In the genomic region with DNA sequence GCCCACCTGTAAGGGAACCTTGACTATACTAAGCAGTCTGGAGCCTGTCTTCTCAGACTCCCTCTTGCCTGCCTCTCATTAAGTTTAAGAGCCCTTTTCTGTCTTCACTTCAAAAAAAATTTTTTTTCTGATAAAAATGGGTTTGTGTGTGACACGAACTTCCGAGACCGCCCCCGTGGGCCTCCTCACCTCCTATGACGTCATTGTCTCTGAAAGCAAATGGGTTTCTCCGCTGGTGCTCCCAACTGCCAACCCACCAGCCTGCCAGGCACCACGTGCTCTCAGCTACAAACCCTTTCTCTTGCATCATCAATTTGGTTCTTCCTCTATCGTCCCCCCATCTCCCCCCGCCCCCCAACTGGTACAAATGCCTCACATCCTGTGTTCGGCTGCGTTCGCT, we compare ENCODE assay signal across 24 mouse cellular contexts.
DNase-seq lines count a peak whose midpoint lies in the region; ATAC-seq and TF ChIP-seq lines count a peak whose summit lies in the region.
"Had no signal": no experiment of that assay in that cellular context is flagged by ENCODE, and none has a peak within 500 bp of the region (broad histone marks: within the 10 kb centered on the region; RNA-seq: fewer than 3 reads in every experiment).

No protein-coding gene starts in this region.

- H3K27ac ChIP-seq in hindbrain, postnatal 0 days: no peak overlapping the region
- H3K27ac ChIP-seq in hindbrain, embryonic 12.5 days: no peak overlapping the region
- H3K27ac ChIP-seq: forebrain, embryonic 13.5 days; heart, embryonic 10.5 days; heart, embryonic 15.5 days; hindbrain, embryonic 13.5 days; liver, embryonic 15.5 days; midbrain, embryonic 15.5 days; stomach, postnatal 0 days had no signal

- no peaks in the 10 kb centered on the region for H3K9me3 ChIP-seq in hindbrain, postnatal 0 days (ENCODE audit: low read length)
- H3K9me3 ChIP-seq in hindbrain, embryonic 12.5 days (replicated peaks): no peaks in the 10 kb centered on the region
- H3K9me3 ChIP-seq: forebrain, embryonic 13.5 days; heart, embryonic 10.5 days; heart, embryonic 15.5 days; hindbrain, embryonic 13.5 days; liver, embryonic 15.5 days; midbrain, embryonic 15.5 days had no signal

- 83% methylated on average over 12 of the region's 12 CpGs for WGBS in hindbrain, postnatal 0 days
- WGBS in hindbrain, embryonic 12.5 days: 85% methylated on average over 12 of the region's 12 CpGs

- H3K9ac ChIP-seq in hindbrain, postnatal 0 days (replicated peaks; ENCODE audit: low read length): no peak overlapping the region
- no peak overlapping the region for H3K9ac ChIP-seq in hindbrain, embryonic 12.5 days
- H3K9ac ChIP-seq: forebrain, embryonic 13.5 days; heart, embryonic 15.5 days; hindbrain, embryonic 13.5 days; liver, embryonic 15.5 days; lung, embryonic 14.5 days; midbrain, embryonic 15.5 days had no signal

- no peaks in the 10 kb centered on the region for H3K27me3 ChIP-seq in hindbrain, postnatal 0 days (ENCODE audit: insufficient read depth, low read length)
- H3K27me3 ChIP-seq in hindbrain, embryonic 12.5 days: no peaks in the 10 kb centered on the region
- H3K27me3 ChIP-seq: forebrain, embryonic 13.5 days; heart, embryonic 15.5 days; hindbrain, embryonic 13.5 days; liver, embryonic 15.5 days; midbrain, embryonic 15.5 days had no signal

- no peaks in the 10 kb centered on the region for H3K4me1 ChIP-seq in hindbrain, postnatal 0 days (ENCODE audit: insufficient read depth, low read length)
- no peaks in the 10 kb centered on the region for H3K4me1 ChIP-seq in hindbrain, embryonic 12.5 days
- H3K4me1 ChIP-seq: forebrain, embryonic 13.5 days; heart, embryonic 15.5 days; liver, embryonic 15.5 days had no signal

- TF ChIP-seq CTCF in hindbrain, postnatal 0 days (IDR thresholded peaks at IDR 0.05; ENCODE audit: low read depth): no peak

- no peak overlapping the region for H3K4me3 ChIP-seq in hindbrain, postnatal 0 days (ENCODE audit: low read length)
- H3K4me3 ChIP-seq in hindbrain, embryonic 12.5 days: no peak overlapping the region
- H3K4me3 ChIP-seq: forebrain, embryonic 13.5 days; heart, embryonic 10.5 days; heart, embryonic 15.5 days; hindbrain, embryonic 13.5 days; liver, embryonic 15.5 days; midbrain, embryonic 15.5 days had no signal

- no peak for DNase-seq in hindbrain, postnatal 0 days (ENCODE audit: low spot score)
- peak; percentile 44 to 47 for DNase-seq in layer of hippocampus, adult 18-20 months (ENCODE audit: low spot score in 2 of 2)
- no peak for DNase-seq in layer of hippocampus, adult 9-10 months (ENCODE audit: low spot score)
- DNase-seq in right cerebral cortex, adult 18-20 months: peak; percentile 38
- no peak for DNase-seq in right cerebral cortex, postnatal 14 days
- no peak for DNase-seq in cerebellum, adult 8-10 months
- DNase-seq: adrenal gland, postnatal 25 days; B cell, adult 2 months; cerebellum, adult 18-20 months; gastrocnemius, postnatal 14 days; liver; lung, embryonic 14.5 days; lung, postnatal 14 days; right cerebral cortex, postnatal 4 days; thymus, postnatal 4 days had no signal

- H3K4me2 ChIP-seq in hindbrain, postnatal 0 days (ENCODE audit: low read depth, low read length): no peak overlapping the region
- H3K4me2 ChIP-seq in hindbrain, embryonic 12.5 days (replicated peaks): no peak overlapping the region
- H3K4me2 ChIP-seq: forebrain, embryonic 13.5 days; heart, embryonic 15.5 days; hindbrain, embryonic 13.5 days; liver, embryonic 15.5 days; lung, embryonic 14.5 days; midbrain, embryonic 15.5 days had no signal

- H3K36me3 ChIP-seq in hindbrain, postnatal 0 days (ENCODE audit: insufficient read depth, low read length): no peaks in the 10 kb centered on the region
- no peaks in the 10 kb centered on the region for H3K36me3 ChIP-seq in hindbrain, embryonic 12.5 days
- H3K36me3 ChIP-seq: heart, embryonic 10.5 days; heart, embryonic 15.5 days; hindbrain, embryonic 13.5 days; liver, embryonic 15.5 days; midbrain, embryonic 15.5 days had no signal

- ATAC-seq in hindbrain, postnatal 0 days: 0 out of 2 replicates have a peak, but pooled peaks have one; percentile 18
- ATAC-seq in hindbrain, embryonic 12.5 days (ENCODE audit: low FRiP score): no peak
- ATAC-seq: forebrain, embryonic 13.5 days; intestine, postnatal 0 days; midbrain, embryonic 15.5 days had no signal

Comparison
In these comparisons a context has a peak if more than half of its experiments do, and no peak if none do; other contexts are left out.
1. DNase-seq: peak in layer of hippocampus, adult 18-20 months (2 of 2) and right cerebral cortex, adult 18-20 months (single experiment); none in hindbrain, postnatal 0 days (single experiment), layer of hippocampus, adult 9-10 months (single experiment), right cerebral cortex, postnatal 14 days (single experiment) and cerebellum, adult 8-10 months (single experiment).